Mouse (Mus musculus): ENCODE results near the gene Myog. TPM values are rescaled to one million over a fixed set of nuclear protein-coding genes. Genes with fewer than 3 reads are reported as not detected.

The Myog gene
- polyA plus RNA-seq, 1 experiment from 2014 or later: not detected

Other genes with a start within 250 kb of the Myog start
- gene Btg2, start 210.9 kb upstream of the Myog start, polyA plus RNA-seq (2015; fragmentation: Nextera tagmentation; extraction: Ambion mirVana): 30.4 and 49.0 TPM in 2 replicates
- 0.37 and 0.38 TPM in 2 replicates for gene Chit1, start 178.7 kb upstream of the Myog start, polyA plus RNA-seq (2015; fragmentation: Nextera tagmentation; extraction: Ambion mirVana)
- 1.4 and 2.4 TPM in 2 replicates for gene Chil1, start 107.8 kb upstream of the Myog start, polyA plus RNA-seq (2015; fragmentation: Nextera tagmentation; extraction: Ambion mirVana)
- 0.12 and 0.29 TPM in 2 replicates for gene Mybph, start 96.5 kb upstream of the Myog start, polyA plus RNA-seq (2015; fragmentation: Nextera tagmentation; extraction: Ambion mirVana)
- gene Adora1, start 54.6 kb upstream of the Myog start, polyA plus RNA-seq (2015; fragmentation: Nextera tagmentation; extraction: Ambion mirVana): 22.5 and 26.0 TPM in 2 replicates
- gene Ppfia4, start 42.9 kb downstream of the Myog start, polyA plus RNA-seq (2015; fragmentation: Nextera tagmentation; extraction: Ambion mirVana): 26.7 and 28.7 TPM in 2 replicates
- gene Tmem183a, start 72.0 kb downstream of the Myog start, polyA plus RNA-seq (2015; fragmentation: Nextera tagmentation; extraction: Ambion mirVana): 125 and 126 TPM in 2 replicates
- gene 4933406M09Rik, start 96.0 kb downstream of the Myog start, polyA plus RNA-seq (2015; fragmentation: Nextera tagmentation; extraction: Ambion mirVana): not detected in 2 replicates
- 14.6 and 16.5 TPM in 2 replicates for gene Cyb5r1, start 115.6 kb downstream of the Myog start, polyA plus RNA-seq (2015; fragmentation: Nextera tagmentation; extraction: Ambion mirVana)
- 83.1 and 86.8 TPM in 2 replicates for gene Adipor1, start 125.4 kb downstream of the Myog start, polyA plus RNA-seq (2015; fragmentation: Nextera tagmentation; extraction: Ambion mirVana)
- gene Klhl12, start 165.5 kb downstream of the Myog start, polyA plus RNA-seq (2015; fragmentation: Nextera tagmentation; extraction: Ambion mirVana): 38.0 and 38.2 TPM in 2 replicates
- gene Rabif, start 204.7 kb downstream of the Myog start, polyA plus RNA-seq (2015; fragmentation: Nextera tagmentation; extraction: Ambion mirVana): 72.4 and 73.1 TPM in 2 replicates